Mouse (Mus musculus) CH12.LX (cell line): Measurements from ENCODE around the gene Cdh18. TPM values are rescaled to one million over a fixed set of nuclear protein-coding genes. Genes with fewer than 3 reads are reported as not detected.

Experiments
- DNase-seq: peaks from one replicate; pipeline ENCODE4 v3.0.0-alpha.2; 2013; ENCODE audit errors: extremely low read depth
- H3K27ac ChIP-seq: 2 replicates; pipeline ENCODE4 v1.5.1; 2012; ENCODE audit warnings: low read depth, mild to moderate bottlenecking, control low read depth, moderate library complexity; ENCODE audit not compliant: insufficient read depth
- H3K27me3 ChIP-seq: replicated peaks from 2 replicates; pipeline ENCODE3; 2012; ENCODE audit warnings: inconsistent platforms
- H3K36me3 ChIP-seq, 2 experiments: replicated peaks in 1 of 2; 2 replicates each; pipeline versions ENCODE3 to v1.6.1; 2012; ENCODE audit warnings: inconsistent platforms in 1 of 2, low read length in 1 of 2, mild to moderate bottlenecking in 1 of 2, mixed read lengths in 1 of 2, moderate library complexity in 1 of 2; ENCODE audit not compliant: control insufficient read depth in 1 of 2, insufficient read depth in 1 of 2
- H3K4me1 ChIP-seq, 2 experiments: 2 replicates each; pipeline ENCODE4 v1.6.1; 2012; ENCODE audit warnings: inconsistent platforms in 1 of 2, moderate library complexity in 1 of 2; ENCODE audit not compliant: insufficient read depth in 2 of 2, control insufficient read depth in 1 of 2
- H3K4me2 ChIP-seq: 2 replicates; pipeline ENCODE4 v1.6.1; 2012; ENCODE audit warnings: low read depth, mild to moderate bottlenecking, control low read depth; ENCODE audit not compliant: poor library complexity, insufficient read depth, severe bottlenecking
- H3K4me3 ChIP-seq, 3 experiments: fragments of 150-350 bp in 1 of 3; sonication (generic) in 1 of 3; replicated peaks in 1 of 3; 2 replicates each; pipeline versions ENCODE3 to v1.5.1; 2011 to 2012; ENCODE audit warnings: low read depth in 2 of 3, low read length in 2 of 3, mild to moderate bottlenecking in 2 of 3, moderate library complexity in 2 of 3, control low read depth in 1 of 3, improper control_type of control experiment in 1 of 3, inconsistent platforms in 1 of 3, mixed read lengths in 1 of 3; ENCODE audit not compliant: poor library complexity in 1 of 3
- H3K79me2 ChIP-seq: replicated peaks from 2 replicates; pipeline ENCODE4 v1.6.1; 2012; ENCODE audit warnings: mild to moderate bottlenecking, moderate library complexity; ENCODE audit not compliant: control insufficient read depth, poor library complexity, insufficient read depth, severe bottlenecking; ENCODE audit errors: extremely low read depth
- H3K9ac ChIP-seq: 2 replicates; pipeline ENCODE4 v1.6.1; 2012; ENCODE audit warnings: low read depth, mild to moderate bottlenecking, control low read depth, moderate library complexity; ENCODE audit not compliant: insufficient read depth
- H3K9me3 ChIP-seq: replicated peaks from 2 replicates; pipeline ENCODE3; 2012; ENCODE audit warnings: low read length, inconsistent platforms, mixed read lengths
- CTCF ChIP-seq, 2 experiments: IDR thresholded peaks in 1 of 2; conservative IDR thresholded peaks in 1 of 2; 2 replicates each; pipeline ENCODE4 v1.5.1; 2011 to 2012; ENCODE audit warnings: low read depth in 2 of 2, low read length in 2 of 2, improper control_type of control experiment in 1 of 2, inconsistent platforms in 1 of 2, mild to moderate bottlenecking in 1 of 2, moderate library complexity in 1 of 2
- E2F4 ChIP-seq: IDR thresholded peaks from 2 replicates; pipeline ENCODE4 v1.6.1; 2011; ENCODE audit warnings: low read depth, low read length, improper control_type of control experiment; ENCODE audit not compliant: insufficient replicate concordance
- ELF1 ChIP-seq: IDR thresholded peaks from 2 replicates; pipeline ENCODE4 v1.6.1; 2014; ENCODE audit warnings: low read depth, mild to moderate bottlenecking, inconsistent platforms, low read length, improper control_type of control experiment
- EP300 ChIP-seq: IDR thresholded peaks from 2 replicates; pipeline ENCODE4 v1.6.1; 2011; ENCODE audit warnings: low read length, improper control_type of control experiment
- GABPA ChIP-seq: IDR thresholded peaks from 2 replicates; pipeline ENCODE4 v1.6.1; 2012; ENCODE audit warnings: low read depth, low read length, improper control_type of control experiment, inconsistent platforms; ENCODE audit not compliant: insufficient replicate concordance
- HCFC1 ChIP-seq: IDR thresholded peaks from 2 replicates; pipeline ENCODE4 v1.6.1; 2012; ENCODE audit warnings: low read depth, mild to moderate bottlenecking, inconsistent platforms, low read length, improper control_type of control experiment
- KAT2A ChIP-seq: IDR thresholded peaks from 2 replicates; pipeline ENCODE4 v1.6.1; 2012; ENCODE audit warnings: low read length, improper control_type of control experiment, inconsistent platforms; ENCODE audit not compliant: insufficient replicate concordance
- MAZ ChIP-seq: IDR thresholded peaks from 2 replicates; pipeline ENCODE4 v1.6.1; 2012; ENCODE audit warnings: low read depth, mild to moderate bottlenecking, inconsistent platforms, low read length, improper control_type of control experiment, moderate library complexity
- MEF2A ChIP-seq: IDR thresholded peaks from 2 replicates; pipeline ENCODE4 v1.6.1; 2014; ENCODE audit warnings: low read depth, mild to moderate bottlenecking, inconsistent platforms, low read length, improper control_type of control experiment, borderline replicate concordance
- NELFE ChIP-seq: IDR thresholded peaks from 2 replicates; pipeline ENCODE4 v1.6.1; 2011; ENCODE audit warnings: low read depth, low read length, improper control_type of control experiment
- NRF1 ChIP-seq: IDR thresholded peaks from 2 replicates; pipeline ENCODE4 v1.6.1; 2014; ENCODE audit warnings: low read depth, mild to moderate bottlenecking, inconsistent platforms, low read length, improper control_type of control experiment, moderate library complexity
- PAX5 ChIP-seq: IDR thresholded peaks from 2 replicates; pipeline ENCODE4 v1.6.1; 2012; ENCODE audit warnings: low read length, inconsistent platforms, mixed read lengths
- POLR2A ChIP-seq: IDR thresholded peaks from 2 replicates; pipeline ENCODE4 v1.6.1; 2011; ENCODE audit warnings: low read depth, mild to moderate bottlenecking, improper control_type of control experiment, low read length
- POLR2AphosphoS2 ChIP-seq: IDR thresholded peaks from 2 replicates; pipeline ENCODE4 v1.6.1; 2011; ENCODE audit warnings: low read depth, low read length, improper control_type of control experiment
- RCOR1 ChIP-seq: conservative IDR thresholded peaks from 2 replicates; pipeline ENCODE4 v1.6.1; 2012; ENCODE audit warnings: low read depth, mild to moderate bottlenecking, inconsistent platforms, low read length, improper control_type of control experiment
- SIN3A ChIP-seq: IDR thresholded peaks from 2 replicates; pipeline ENCODE4 v1.6.1; 2012; ENCODE audit warnings: low read length, improper control_type of control experiment, inconsistent platforms
- TCF12 ChIP-seq: IDR thresholded peaks from 2 replicates; pipeline ENCODE4 v1.6.1; 2014; ENCODE audit warnings: low read depth, mild to moderate bottlenecking, inconsistent platforms, low read length, improper control_type of control experiment
- UBTF ChIP-seq: IDR thresholded peaks from 2 replicates; pipeline ENCODE4 v1.6.1; 2012; ENCODE audit warnings: low read depth, mild to moderate bottlenecking, inconsistent platforms, low read length, improper control_type of control experiment, moderate library complexity
- USF2 ChIP-seq: conservative IDR thresholded peaks from 2 replicates; pipeline ENCODE4 v1.6.1; 2011; ENCODE audit warnings: low read depth, low read length, improper control_type of control experiment
- dilution Hi-C: fragments of 300-500 bp; cut with MboI; formaldehyde crosslinking; loops from 2 replicates; pipeline ENCODE4 v1.14.3; 2020; ENCODE audit warnings: low sequenced_read_pairs; ENCODE audit not compliant: extremely low pct_unique_long_range_greater_than_20kb, extremely low pct_ligation_motif_present
- in situ Hi-C: fragments of 300-500 bp; cut with MboI; formaldehyde crosslinking; loops from 3 replicates; pipeline ENCODE4 v1.14.3; 2019; ENCODE audit warnings: low sequenced_read_pairs, low pct_ligation_motif_present, low pct_unique_long_range_greater_than_20kb, mixed read lengths
- polyA plus RNA-seq: library from polyadenylated mRNA; unstranded; fragments of >175 nt; gene quantifications from 2 replicates; pipeline ENCODE4 v1.2.1, GENCODE M21; 2012; ENCODE audit warnings: low read depth; ENCODE audit not compliant: insufficient read length
- total RNA-seq, 2 experiments: library from RNA; depleted of rRNA; stranded (reverse); fragments of 300-350 nt in 1 of 2; fragments of >200 nt in 1 of 2; gene quantifications; 2 replicates each; pipeline ENCODE4 v1.2.3; 2012 to 2014

Gene Cdh18
- total and polyA plus RNA-seq, 3 experiments, result not detected

GRCm38 (mm10) chr15:23257751-23258440, 709.1 kb downstream of the Cdh18 start:
- no peaks in the 10 kb centered on the region for H3K36me3 ChIP-seq
- H3K4me2 ChIP-seq, result no peak overlapping the region
- H3K27ac ChIP-seq, result no peak overlapping the region
- H3K27me3 ChIP-seq, result no peaks in the 10 kb centered on the region
- H3K9ac ChIP-seq, result no peak overlapping the region
- H3K4me1 ChIP-seq, result no peaks in the 10 kb centered on the region
- dilution Hi-C loops (no loop called here), in situ Hi-C loops (no loop called here)
- TF ChIP-seq RCOR1, result no peak
- no peak for TF ChIP-seq CTCF (conservative IDR thresholded peaks at IDR 0.05 in 1 of 2, IDR thresholded peaks at IDR 0.05 in 1 of 2; ENCODE audit: low read depth in 2 of 2, low read length in 2 of 2)
- TF ChIP-seq TCF12, result no peak
- TF ChIP-seq POLR2A, result no peak
- TF ChIP-seq PAX5, result no peak
- no peak for TF ChIP-seq MEF2A
- TF ChIP-seq GABPA, result no peak
- DNase-seq, result no peak
- H3K4me3 ChIP-seq, result no peak overlapping the region
- no peaks in the 10 kb centered on the region for H3K79me2 ChIP-seq
- peaks cover 34% of the 10 kb centered on the region for H3K9me3 ChIP-seq

DNA sequence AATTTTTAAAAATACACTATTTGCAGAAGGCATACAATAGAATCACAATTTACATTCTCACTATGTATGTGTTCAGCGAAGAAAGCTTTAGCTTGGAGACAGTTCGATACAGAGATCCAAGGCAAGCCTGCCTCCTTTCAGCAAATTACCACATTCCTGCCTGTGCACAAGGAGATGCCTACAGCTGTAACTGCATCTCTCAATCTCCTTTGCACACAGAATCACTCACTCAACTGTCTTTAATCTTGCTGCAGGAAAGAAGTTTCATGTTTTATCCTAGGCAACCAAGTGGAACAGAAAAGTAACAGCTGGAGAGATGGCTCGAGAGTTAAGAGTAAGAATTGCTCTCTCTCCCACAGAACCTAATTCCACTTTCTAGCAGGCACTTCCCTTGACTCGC, 729.6 kb downstream of the Cdh18 start:
- H3K9me3 ChIP-seq, result peaks cover 42% of the 10 kb centered on the region
- dilution Hi-C loops, result no loop called here
- no peak for DNase-seq
- no peak overlapping the region for H3K4me2 ChIP-seq
- in situ Hi-C loops, result no loop called here
- H3K79me2 ChIP-seq, result no peaks in the 10 kb centered on the region
- no peak overlapping the region for H3K9ac ChIP-seq
- no peak overlapping the region for H3K27ac ChIP-seq
- TF ChIP-seq MEF2A, result no peak
- no peak for TF ChIP-seq PAX5
- TF ChIP-seq TCF12, result no peak
- TF ChIP-seq RCOR1, result no peak
- no peak for TF ChIP-seq UBTF
- TF ChIP-seq EP300, result no peak
- TF ChIP-seq NELFE, result no peak
- H3K27me3 ChIP-seq, result no peaks in the 10 kb centered on the region
- no peak overlapping the region for H3K4me3 ChIP-seq
- no peaks in the 10 kb centered on the region for H3K36me3 ChIP-seq
- no peaks in the 10 kb centered on the region for H3K4me1 ChIP-seq

DNA sequence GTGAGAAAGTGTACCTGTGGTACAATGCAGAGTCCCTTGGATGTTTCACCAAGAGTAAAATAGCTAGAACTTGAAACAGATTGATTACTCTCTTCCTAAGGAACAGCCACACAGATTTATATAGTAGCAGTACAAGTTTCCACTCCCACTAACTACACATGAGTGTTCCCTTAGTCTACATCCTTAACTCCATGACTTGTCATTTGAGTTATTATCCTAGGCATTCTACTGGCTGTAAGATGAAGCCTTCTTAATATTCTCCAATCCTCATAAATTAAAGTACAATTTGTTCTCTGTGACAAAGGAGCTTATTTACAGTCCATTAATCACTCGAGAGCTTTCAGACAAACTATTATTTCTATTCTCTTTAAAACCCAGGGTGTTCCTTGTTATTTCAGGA, 756.2 kb downstream of the Cdh18 start:
- in situ Hi-C loops, result no loop called here
- no peak for DNase-seq
- H3K79me2 ChIP-seq, result no peaks in the 10 kb centered on the region
- no peak for TF ChIP-seq SIN3A
- TF ChIP-seq POLR2AphosphoS2, result no peak
- TF ChIP-seq KAT2A, result no peak
- no peak for TF ChIP-seq E2F4
- no peak for TF ChIP-seq HCFC1
- no peak for TF ChIP-seq USF2
- TF ChIP-seq TCF12, result no peak
- no peak for TF ChIP-seq EP300
- TF ChIP-seq MEF2A, result no peak
- TF ChIP-seq MAZ, result no peak
- no peak for TF ChIP-seq NRF1
- TF ChIP-seq CTCF (conservative IDR thresholded peaks at IDR 0.05 in 1 of 2, IDR thresholded peaks at IDR 0.05 in 1 of 2; ENCODE audit: low read depth in 2 of 2, low read length in 2 of 2), result no peak
- TF ChIP-seq ELF1, result no peak
- TF ChIP-seq, all 38 proteins: peak for 0
- Histone ChIP-seq H3K4me1 (no peaks in the 10 kb centered on the region), H3K36me3 (no peaks in the 10 kb centered on the region), H3K4me3 (no peak overlapping the region), H3K4me2 (no peak overlapping the region), H3K9me3 (peaks cover 45% of the 10 kb centered on the region), H3K27ac (no peak overlapping the region), H3K27me3 (no peaks in the 10 kb centered on the region), H3K9ac (no peak overlapping the region)
- dilution Hi-C loops, result no loop called here
